Mouse (Mus musculus) hindbrain, embryonic 13.5 days (tissue): ENCODE data around the gene Prr23a1. TPM values are rescaled to one million over a fixed set of nuclear protein-coding genes. Genes with fewer than 3 reads are reported as not detected.

Experiments used
- ATAC-seq: fragments of 200-750 bp; cut with Nextera tagmentation; 2 replicates; pipeline ENCODE4 v1.8.0; 2017; ENCODE audit warnings: moderate TSS enrichment; ENCODE audit not compliant: low FRiP score
- H3K27ac ChIP-seq: fragments of 300-500 bp; sonication (generic); 2 replicates; pipeline ENCODE4 v1.5.1; 2015; ENCODE audit warnings: inconsistent platforms, mild to moderate bottlenecking, moderate library complexity
- H3K27me3 ChIP-seq: fragments of 300-500 bp; sonication (generic); 2 replicates; pipeline ENCODE4 v1.6.1; 2015; ENCODE audit warnings: mild to moderate bottlenecking, inconsistent platforms
- H3K36me3 ChIP-seq: fragments of 300-500 bp; sonication (generic); 2 replicates; pipeline ENCODE4 v1.6.1; 2015; ENCODE audit warnings: mild to moderate bottlenecking, inconsistent platforms
- H3K4me1 ChIP-seq: fragments of 300-500 bp; sonication (generic); replicated peaks from 2 replicates; pipeline ENCODE4 v1.6.1; 2015; ENCODE audit warnings: inconsistent platforms
- H3K4me2 ChIP-seq: fragments of 300-500 bp; sonication (generic); 2 replicates; pipeline ENCODE4 v1.6.1; 2015; ENCODE audit warnings: inconsistent platforms, mild to moderate bottlenecking, moderate library complexity
- H3K4me3 ChIP-seq: fragments of 300-500 bp; sonication (generic); 2 replicates; pipeline ENCODE4 v1.5.1; 2015; ENCODE audit warnings: mild to moderate bottlenecking, inconsistent platforms
- H3K9ac ChIP-seq: fragments of 300-500 bp; sonication (generic); 2 replicates; pipeline ENCODE4 v1.6.1; 2015; ENCODE audit warnings: mild to moderate bottlenecking, inconsistent platforms
- H3K9me3 ChIP-seq: fragments of 300-500 bp; sonication (generic); 2 replicates; pipeline ENCODE4 v1.6.1; 2016; ENCODE audit warnings: inconsistent platforms
- WGBS: fragments of 180-500 bp; shearing (Covaris S2); methylation state at CpG from one replicate; pipeline ENCODE4 v1.1.7; 2015; 5-methylcytosine and 5-hydroxymethylcytosine counted together
- polyA plus RNA-seq: library from polyadenylated mRNA; unstranded; fragments of >200 nt; fragmentation: Nextera tagmentation; extraction: Ambion mirVana; gene quantifications from 2 replicates; pipeline ENCODE4 v1.2.1, GENCODE M21; 2015

The Prr23a1 gene
- polyA plus RNA-seq, 1 experiment from 2014 or later, result not detected

GRCm38 (mm10) chr9:98823805-98824204, 18.5 kb upstream of the Prr23a1 start:
- H3K9ac ChIP-seq, result no peak overlapping the region
- no peak overlapping the region for H3K4me2 ChIP-seq
- H3K4me3 ChIP-seq, result no peak overlapping the region
- no peak overlapping the region for H3K27ac ChIP-seq
- peaks cover 11% of the 10 kb centered on the region for H3K9me3 ChIP-seq
- ATAC-seq, result no peak
- H3K36me3 ChIP-seq, result no peaks in the 10 kb centered on the region
- WGBS, result 91% methylated on average over 7 of the region's 7 CpGs
- H3K27me3 ChIP-seq, result no peaks in the 10 kb centered on the region
- no peaks in the 10 kb centered on the region for H3K4me1 ChIP-seq

- H3K4me2 ChIP-seq, result no peak overlapping the region
- H3K4me1 ChIP-seq, result no peaks in the 10 kb centered on the region
- no peaks in the 10 kb centered on the region; the same call in 1 of the 2 replicates for H3K27me3 ChIP-seq
- H3K9ac ChIP-seq, result no peak overlapping the region
- H3K27ac ChIP-seq, result no peak overlapping the region
- no peaks in the 10 kb centered on the region for H3K36me3 ChIP-seq
- 68% methylated on average over 5 of the region's 5 CpGs for WGBS
- no peak overlapping the region for H3K4me3 ChIP-seq
- no peak for ATAC-seq
- no peaks in the 10 kb centered on the region for H3K9me3 ChIP-seq
Observed at GRCm38 (mm10) chr9:98829508-98829907, 12.8 kb upstream of the Prr23a1 start.

DNA sequence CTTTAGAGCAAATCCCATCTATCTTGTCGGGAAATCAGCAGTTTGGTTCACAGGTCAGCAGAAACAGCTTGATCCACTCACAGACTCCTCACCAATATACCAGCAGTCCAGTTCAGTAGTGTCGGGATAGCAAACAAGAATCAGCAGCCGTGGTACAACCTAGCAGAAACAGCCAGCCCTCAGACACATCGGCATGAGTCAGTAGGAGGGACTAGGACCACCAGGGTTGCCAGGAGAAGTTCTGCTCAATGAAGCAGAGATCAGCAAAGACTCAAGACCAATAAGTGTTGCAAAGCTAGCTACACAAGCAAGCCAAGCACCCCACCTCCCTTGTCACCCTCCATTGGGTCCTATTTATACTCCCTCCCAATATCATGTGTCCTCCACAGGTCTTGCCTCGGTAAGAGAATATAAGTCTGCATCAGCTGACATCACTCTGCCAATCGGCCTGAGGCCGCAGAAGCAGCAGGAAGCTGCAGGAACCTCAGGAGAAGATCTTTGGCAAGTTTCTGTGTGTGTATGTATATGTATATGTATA, 4.7 kb upstream of the Prr23a1 start:
- Histone ChIP-seq H3K4me2 (no peak overlapping the region), H3K9ac (no peak overlapping the region), H3K9me3 (peaks cover 5% of the 10 kb centered on the region; the same call in 1 of the 2 replicates), H3K27ac (no peak overlapping the region), H3K4me3 (no peak overlapping the region), H3K4me1 (no peaks in the 10 kb centered on the region), H3K27me3 (peaks cover 5% of the 10 kb centered on the region; the same call in 1 of the 2 replicates), H3K36me3 (no peaks in the 10 kb centered on the region)
- 87% methylated on average over 7 of the region's 7 CpGs for WGBS
- ATAC-seq, result no peak

GRCm38 (mm10) chr9:98856210-98856609, 13.9 kb downstream of the Prr23a1 start, which contains the start of gene Prr23a2:
Gene Prr23a2 (plus strand): TSS chr9:98856494.
- no peak within 1 kb of the TSS for H3K9ac ChIP-seq
- H3K9me3 ChIP-seq, result no peaks in the 10 kb centered on the region
- WGBS, result 73% methylated on average over 18 of the region's 18 CpGs
- H3K27me3 ChIP-seq, result no peaks in the 10 kb centered on the region
- H3K4me2 ChIP-seq, result no peak within 1 kb of the TSS
- no peaks in the 10 kb centered on the region for H3K36me3 ChIP-seq
- no peaks in the 10 kb centered on the region for H3K4me1 ChIP-seq
- no peak within 1 kb of the TSS for H3K27ac ChIP-seq
- no peak within 1 kb of the TSS for H3K4me3 ChIP-seq
- no peak for ATAC-seq

DNA sequence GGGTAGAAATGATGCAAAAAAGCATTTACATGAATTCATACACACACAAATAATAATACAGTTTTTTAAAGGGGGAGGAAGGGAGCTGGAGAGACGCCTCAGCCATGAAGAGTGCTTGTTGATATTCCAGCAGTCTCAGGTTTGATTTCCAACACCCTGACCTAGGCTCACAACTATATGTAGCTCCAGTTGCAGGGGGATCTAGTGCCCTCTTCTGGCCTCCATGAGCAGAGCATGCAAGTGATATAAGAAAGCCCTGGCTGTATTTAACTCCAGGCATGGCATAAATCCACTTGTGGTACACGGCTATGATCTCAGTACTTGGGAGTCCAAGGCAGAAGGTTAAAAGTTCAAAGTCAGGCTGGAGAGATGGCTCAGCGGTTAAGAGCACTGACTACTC, 21.2 kb downstream of the Prr23a1 start:
- H3K36me3 ChIP-seq, result no peaks in the 10 kb centered on the region
- ATAC-seq, result no peak

DNA sequence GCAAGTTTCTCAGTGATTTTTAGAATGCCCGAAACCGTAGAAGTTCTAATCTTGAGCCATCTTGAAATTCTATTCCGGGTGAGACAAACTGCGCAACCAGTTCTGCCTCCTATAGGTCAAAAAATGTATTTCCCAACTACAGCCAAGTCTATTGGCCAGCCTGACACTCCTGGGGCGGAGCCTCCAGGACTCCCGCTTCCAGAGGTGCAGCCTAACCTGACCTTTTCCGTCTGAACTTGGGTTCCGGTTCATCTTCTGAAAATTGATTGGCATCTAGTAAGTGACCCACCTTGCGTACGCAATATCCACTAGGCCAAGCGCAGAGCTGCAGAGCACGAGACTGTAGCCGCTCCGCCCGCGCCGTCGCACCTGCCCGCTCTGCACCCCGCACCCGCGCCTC, 22.3 kb downstream of the Prr23a1 start, which contains the start of gene Prr23a3:
TSS of gene Prr23a3 (plus strand) at position 197 of the 400 bp plus-strand sequence.
- WGBS, result 56% methylated on average over 22 of the region's 22 CpGs
- H3K9ac ChIP-seq, result no peak within 1 kb of the TSS
- no peak within 1 kb of the TSS; the same call in 1 of the 2 replicates for H3K4me2 ChIP-seq
- H3K4me1 ChIP-seq, result no peaks in the 10 kb centered on the region
- no peaks in the 10 kb centered on the region for H3K36me3 ChIP-seq
- H3K9me3 ChIP-seq, result no peaks in the 10 kb centered on the region
- no peak within 1 kb of the TSS for H3K27ac ChIP-seq
- no peak for ATAC-seq
- H3K27me3 ChIP-seq, result peaks cover 11% of the 10 kb centered on the region; the same call in 1 of the 2 replicates
- H3K4me3 ChIP-seq, result peak within 1 kb of the TSS; percentile 4; the same call in 1 of the 2 replicates

More for the DNA sequence above, 21.2 kb downstream of the Prr23a1 start:
- Histone ChIP-seq H3K27me3 (peaks cover 11% of the 10 kb centered on the region; the same call in 1 of the 2 replicates), H3K4me2 (no peak overlapping the region), H3K4me1 (no peaks in the 10 kb centered on the region), H3K4me3 (no peak overlapping the region), H3K9me3 (no peaks in the 10 kb centered on the region), H3K27ac (no peak overlapping the region), H3K9ac (no peak overlapping the region)
- WGBS, result 73% methylated on average over 3 of the region's 3 CpGs

Other genes with a start within 250 kb of the Prr23a1 start
- 54.5 and 57.7 TPM in 2 replicates for gene Mrps22, start 240.8 kb upstream of the Prr23a1 start, polyA plus RNA-seq
- not detected in 2 replicates for gene Prr23a2, start 14.0 kb downstream of the Prr23a1 start, polyA plus RNA-seq
- 0.14 TPM in 1 of 2 replicates, not detected in the other for gene Prr23a3, start 22.3 kb downstream of the Prr23a1 start, polyA plus RNA-seq
- not detected in 2 replicates for gene 7420426K07Rik, start 60.6 kb downstream of the Prr23a1 start, polyA plus RNA-seq
- gene Foxl2, start 112.8 kb downstream of the Prr23a1 start, polyA plus RNA-seq, result 0.61 TPM in 2 replicates
- gene Faim, start 143.9 kb downstream of the Prr23a1 start, polyA plus RNA-seq, result 111 and 117 TPM in 2 replicates
- 0.10 and 0.21 TPM in 2 replicates for gene Gm1123, start 193.2 kb downstream of the Prr23a1 start, polyA plus RNA-seq